Mouse (Mus musculus): Measurements from ENCODE around the gene Topors. TPM values are rescaled to one million over a fixed set of nuclear protein-coding genes. Genes with fewer than 3 reads are reported as not detected.

Topors gene
- polyA plus RNA-seq, 1 experiment from 2014 or later, result 30.4 TPM

- no peaks in the 10 kb centered on the region for H3K27me3 ChIP-seq (replicated peaks)
- no peak for ATAC-seq (replicated peaks)
- H3K9ac ChIP-seq, result no peak overlapping the region
- no peaks in the 10 kb centered on the region for H3K4me1 ChIP-seq
- H3K27ac ChIP-seq, result no peak overlapping the region
- no peaks in the 10 kb centered on the region for H3K36me3 ChIP-seq (replicated peaks)
- no peak overlapping the region for H3K4me2 ChIP-seq
- WGBS, result 20% methylated on average over 4 of the region's 4 CpGs
- no peaks in the 10 kb centered on the region for H3K9me3 ChIP-seq
- no peak overlapping the region for H3K4me3 ChIP-seq
Measured at GRCm38 (mm10) chr4:40285582-40285981, 15.9 kb upstream of the Topors start.

GRCm38 (mm10) chr4:40279276-40279900 lies 9.7 kb upstream of the Topors start, which contains the start of gene Ndufb6:
Ndufb6 (minus strand) TSS chr4:40279421.
- peak; percentile 95 for ATAC-seq (replicated peaks)
- WGBS, result under 1% methylated on average over 36 of the region's 36 CpGs
- H3K36me3 ChIP-seq (replicated peaks), result peaks cover 3% of the 10 kb centered on the region; the same call in 1 of the 2 replicates
- peak within 1 kb of the TSS; percentile 89 for H3K4me2 ChIP-seq
- peak within 1 kb of the TSS; percentile 69 for H3K27ac ChIP-seq
- H3K9me3 ChIP-seq, result no peaks in the 10 kb centered on the region
- H3K9ac ChIP-seq, result peak within 1 kb of the TSS; percentile 95
- H3K4me1 ChIP-seq, result peaks cover 12% of the 10 kb centered on the region
- peak within 1 kb of the TSS; percentile 99 for H3K4me3 ChIP-seq
- H3K27me3 ChIP-seq (replicated peaks), result no peaks in the 10 kb centered on the region

GRCm38 (mm10) chr4:40278880-40279275 lies 9.2 kb upstream of the Topors start:
- Histone ChIP-seq H3K4me2 (peak overlapping the region; percentile 89), H3K9ac (peak overlapping the region; percentile 95), H3K4me1 (peaks cover 12% of the 10 kb centered on the region), H3K9me3 (no peaks in the 10 kb centered on the region), H3K4me3 (peak overlapping the region; percentile 99), H3K27ac (peak overlapping the region; percentile 69; the same call in 1 of the 2 replicates), H3K36me3 (replicated peaks) (peaks cover 3% of the 10 kb centered on the region; the same call in 1 of the 2 replicates), H3K27me3 (replicated peaks) (no peaks in the 10 kb centered on the region)
- under 1% methylated on average over 21 of the region's 21 CpGs for WGBS
- peak; percentile 84 for ATAC-seq (replicated peaks)

- Histone ChIP-seq H3K4me3 (peak overlapping the region; percentile 88), H3K4me2 (peak overlapping the region; percentile 89), H3K27ac (peak overlapping the region; percentile 97), H3K36me3 (replicated peaks) (no peaks in the 10 kb centered on the region), H3K4me1 (peaks cover 33% of the 10 kb centered on the region), H3K27me3 (replicated peaks) (no peaks in the 10 kb centered on the region), H3K9me3 (no peaks in the 10 kb centered on the region), H3K9ac (peak overlapping the region; percentile 84)
- under 1% methylated on average over 16 of the region's 16 CpGs for WGBS
- peak; percentile 10 for ATAC-seq (replicated peaks)
Measured at GRCm38 (mm10) chr4:40268835-40269234, 815 bp downstream of the Topors start.

GRCm38 (mm10) chr4:40268204-40268813 lies 1.3 kb downstream of the Topors start:
- Histone ChIP-seq H3K27ac (peak overlapping the region; percentile 97), H3K4me1 (peaks cover 33% of the 10 kb centered on the region), H3K27me3 (replicated peaks) (no peaks in the 10 kb centered on the region), H3K9me3 (no peaks in the 10 kb centered on the region), H3K4me3 (peak overlapping the region; percentile 88), H3K4me2 (peak overlapping the region; percentile 89), H3K36me3 (replicated peaks) (no peaks in the 10 kb centered on the region), H3K9ac (peak overlapping the region; percentile 84)
- under 1% methylated on average over 50 of the region's 50 CpGs for WGBS
- peak; percentile 85 for ATAC-seq (replicated peaks)

- Histone ChIP-seq H3K4me3 (peak overlapping the region; percentile 88), H3K36me3 (replicated peaks) (peaks cover 1% of the 10 kb centered on the region), H3K27me3 (replicated peaks) (no peaks in the 10 kb centered on the region), H3K9me3 (no peaks in the 10 kb centered on the region), H3K9ac (peak overlapping the region; percentile 84), H3K27ac (peak overlapping the region; percentile 97), H3K4me1 (peaks cover 33% of the 10 kb centered on the region), H3K4me2 (peak overlapping the region; percentile 89)
- WGBS, result 68% methylated on average over 7 of the region's 7 CpGs
- ATAC-seq (replicated peaks), result no peak
Measured at GRCm38 (mm10) chr4:40267681-40268080, 2.0 kb downstream of the Topors start.

GRCm38 (mm10) chr4:40264321-40264720 lies 5.3 kb downstream of the Topors start:
- H3K9me3 ChIP-seq, result no peaks in the 10 kb centered on the region
- H3K4me2 ChIP-seq, result no peak overlapping the region
- H3K9ac ChIP-seq, result no peak overlapping the region
- 82% methylated on average over 1 of the region's 1 CpGs for WGBS
- peaks cover 27% of the 10 kb centered on the region for H3K4me1 ChIP-seq
- no peak overlapping the region for H3K4me3 ChIP-seq
- ATAC-seq (replicated peaks), result no peak
- no peaks in the 10 kb centered on the region for H3K27me3 ChIP-seq (replicated peaks)
- peaks cover 29% of the 10 kb centered on the region for H3K36me3 ChIP-seq (replicated peaks)
- H3K27ac ChIP-seq, result no peak overlapping the region

GRCm38 (mm10) chr4:40254385-40255103 lies 15.1 kb downstream of the Topors start:
- WGBS, result 90% methylated on average over 8 of the region's 8 CpGs
- no peak overlapping the region for H3K4me2 ChIP-seq
- ATAC-seq (replicated peaks), result no peak

GRCm38 (mm10) chr4:40253766-40254165 lies 15.9 kb downstream of the Topors start:
- H3K4me1 ChIP-seq, result no peaks in the 10 kb centered on the region
- no peaks in the 10 kb centered on the region for H3K36me3 ChIP-seq (replicated peaks)
- H3K27ac ChIP-seq, result no peak overlapping the region
- H3K27me3 ChIP-seq (replicated peaks), result no peaks in the 10 kb centered on the region
- H3K9ac ChIP-seq, result no peak overlapping the region
- WGBS, result 72% methylated on average over 2 of the region's 2 CpGs
- H3K4me3 ChIP-seq, result no peak overlapping the region
- no peaks in the 10 kb centered on the region for H3K9me3 ChIP-seq
- ATAC-seq (replicated peaks), result no peak
- no peak overlapping the region for H3K4me2 ChIP-seq

More at GRCm38 (mm10) chr4:40254385-40255103, 15.1 kb downstream of the Topors start:
- Histone ChIP-seq H3K4me3 (no peak overlapping the region), H3K4me1 (no peaks in the 10 kb centered on the region), H3K9ac (no peak overlapping the region), H3K9me3 (no peaks in the 10 kb centered on the region), H3K27me3 (replicated peaks) (no peaks in the 10 kb centered on the region), H3K36me3 (replicated peaks) (no peaks in the 10 kb centered on the region), H3K27ac (no peak overlapping the region)

- Histone ChIP-seq H3K4me2 (no peak overlapping the region), H3K4me1 (no peaks in the 10 kb centered on the region), H3K9me3 (no peaks in the 10 kb centered on the region), H3K4me3 (no peak overlapping the region), H3K9ac (no peak overlapping the region), H3K27me3 (replicated peaks) (no peaks in the 10 kb centered on the region), H3K27ac (no peak overlapping the region), H3K36me3 (replicated peaks) (no peaks in the 10 kb centered on the region)
- 91% methylated on average over 5 of the region's 5 CpGs for WGBS
- no peak for ATAC-seq (replicated peaks)
Measured at GRCm38 (mm10) chr4:40250984-40251383, 18.7 kb downstream of the Topors start.

- Histone ChIP-seq H3K4me1 (peaks cover 5% of the 10 kb centered on the region), H3K4me2 (no peak overlapping the region), H3K9me3 (no peaks in the 10 kb centered on the region), H3K27ac (no peak overlapping the region), H3K9ac (no peak overlapping the region), H3K27me3 (replicated peaks) (peaks cover under 1% of the 10 kb centered on the region; the same call in 1 of the 2 replicates), H3K36me3 (replicated peaks) (no peaks in the 10 kb centered on the region), H3K4me3 (no peak overlapping the region)
- 86% methylated on average over 8 of the region's 8 CpGs for WGBS
- no peak for ATAC-seq (replicated peaks)
Measured at GRCm38 (mm10) chr4:40244035-40244434, 25.6 kb downstream of the Topors start.

GRCm38 (mm10) chr4:40243006-40243405 lies 26.6 kb downstream of the Topors start:
- WGBS, result 85% methylated on average over 4 of the region's 4 CpGs

More at GRCm38 (mm10) chr4:40243006-40243405, 26.6 kb downstream of the Topors start:
- no peaks in the 10 kb centered on the region for H3K36me3 ChIP-seq (replicated peaks)
- H3K4me3 ChIP-seq, result no peak overlapping the region
- no peak overlapping the region for H3K9ac ChIP-seq
- H3K4me1 ChIP-seq, result peaks cover 11% of the 10 kb centered on the region
- no peak overlapping the region for H3K27ac ChIP-seq
- no peak for ATAC-seq (replicated peaks)
- H3K27me3 ChIP-seq (replicated peaks), result peaks cover 6% of the 10 kb centered on the region
- H3K9me3 ChIP-seq, result no peaks in the 10 kb centered on the region
- H3K4me2 ChIP-seq, result no peak overlapping the region

Measured in midbrain, embryonic 15.5 days (tissue).